Mouse (Mus musculus) CD4-positive helper T cell, adult 2 months (primary cell): Measurements from ENCODE around the gene Tlr3.

Source experiments
- DNase-seq: peaks from one replicate; pipeline ENCODE4 v3.0.0-alpha.2; 2012; ENCODE audit warnings: low read depth, missing footprints, low spot score

The Tlr3 gene

DNA sequence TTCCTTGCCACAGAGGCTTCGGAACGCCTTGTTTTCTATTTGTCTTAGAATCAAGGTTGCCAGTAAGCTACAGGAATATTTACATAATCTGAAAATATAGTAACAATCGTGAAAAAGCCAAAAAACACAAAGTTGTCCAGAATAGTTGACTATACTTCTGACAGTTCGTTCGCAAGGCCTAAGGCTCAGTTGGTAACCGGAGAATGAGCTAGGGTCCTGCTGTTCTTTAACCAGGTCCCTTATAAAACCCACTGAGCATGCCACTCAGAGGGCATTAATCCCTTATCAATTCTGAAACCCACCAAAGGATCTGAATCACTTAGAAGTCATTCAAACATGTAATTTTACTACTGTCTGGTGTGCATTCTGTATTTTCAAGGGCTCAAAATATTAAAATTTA is 55.1 kb downstream of the Tlr3 start:
- no peak for DNase-seq
